Mouse (Mus musculus) Patski (cell line): ENCODE measurements around the gene Mpp1. TPM values are rescaled to one million over a fixed set of nuclear protein-coding genes. Genes with fewer than 3 reads are reported as not detected.

Experiments used
- ATAC-seq: fragments of 100-300 bp; one replicate; pipeline ENCODE4 v1.8.0; 2021
- CTCF ChIA-PET: fragments of 350-600 bp; sonication (Branson Sonifier 250); formaldehyde crosslinking; loops from one replicate; lab custom pipeline; 2022; ENCODE audit warnings: inconsistent platforms; lab: Charles Lee
- POLR2A ChIA-PET: fragments of 350-600 bp; sonication (Branson Sonifier 250); formaldehyde crosslinking; loops from one replicate; lab custom pipeline; 2022; ENCODE audit warnings: antibody characterized with exemption, inconsistent platforms; lab: Charles Lee
- DNase-seq: peaks from one replicate; pipeline ENCODE4 v3.0.0-alpha.2; 2011; ENCODE audit warnings: low read depth, low spot score
- H3K27me3 ChIP-seq: fragments of 371-371 bp; one replicate; pipeline ENCODE4 v1.5.1; 2021
- CTCF ChIP-seq: fragments of 100-300 bp; IDR thresholded peaks from one replicate; pipeline ENCODE4 v1.5.1; 2021
- in situ Hi-C: fragments of 300-500 bp; cut with MboI; formaldehyde crosslinking; loops from 3 replicates; pipeline ENCODE4 v1.11.1; 2018; ENCODE audit warnings: low pct_unique_long_range_greater_than_20kb, mixed read lengths
- polyA plus RNA-seq: library from polyadenylated mRNA; unstranded; gene quantifications from one replicate; pipeline ENCODE4 v1.2.3, GENCODE M21; 2021

Mpp1 gene
- polyA plus RNA-seq, 1 experiment from 2014 or later, result 118 TPM

- H3K27me3 ChIP-seq, result peaks cover 22% of the 10 kb centered on the region
- ATAC-seq (no peak), DNase-seq (no peak)
- CTCF ChIA-PET, result interaction anchor here (1.2 kb wide), 1 partner anchor 33 kb away, joined by 3 read pairs; the partner anchor contains the start of gene Dkc1
- in situ Hi-C loops, result no loop called here
- TF ChIP-seq CTCF, result no peak
- POLR2A ChIA-PET, result no interaction called here
Measured at GRCm38 (mm10) chrX:75128333-75128980, 2.4 kb downstream of the Mpp1 start.

GRCm38 (mm10) chrX:75126893-75127292 lies 3.9 kb downstream of the Mpp1 start:
- TF ChIP-seq CTCF, result no peak
- H3K27me3 ChIP-seq, result peaks cover 22% of the 10 kb centered on the region
- ChIA-PET POLR2A (no interaction called here), CTCF (interaction anchor here (1.2 kb wide), 2 partner anchors 10 to 31 kb away, joined by 3 read pairs; partner anchors contain the start of gene Dkc1)
- DNase-seq, result no peak
- ATAC-seq, result no peak
- in situ Hi-C loops, result no loop called here

GRCm38 (mm10) chrX:75125606-75126005 lies 5.2 kb downstream of the Mpp1 start:
- in situ Hi-C loops, result no loop called here
- DNase-seq (no peak), ATAC-seq (no peak)
- peaks cover 22% of the 10 kb centered on the region for H3K27me3 ChIP-seq
- ChIA-PET CTCF (interaction anchor here (0.7 kb wide), 1 partner anchor 14 kb away, joined by 3 read pairs; no protein-coding TSS in a partner anchor), POLR2A (interaction anchor here (0.6 kb wide), 1 partner anchor 121 kb away, joined by 3 read pairs; no protein-coding TSS in a partner anchor)
- TF ChIP-seq CTCF, result no peak

- POLR2A ChIA-PET, result no interaction called here
- H3K27me3 ChIP-seq, result peaks cover 33% of the 10 kb centered on the region
- in situ Hi-C loops, result loop anchor here (10.0 to 25.0 kb wide), 2 partner anchors 272 to 681 kb away; partner anchors contain the start of genes F8 and Fundc2
- CTCF ChIA-PET, result no interaction called here
- DNase-seq (no peak), ATAC-seq (no peak)
- TF ChIP-seq CTCF, result no peak
Measured at GRCm38 (mm10) chrX:75115550-75115949, 15.3 kb downstream of the Mpp1 start.

- in situ Hi-C loops, result loop anchor here (25.0 kb wide), 1 partner anchor 285 kb away; the partner anchor contains the start of genes F8 and Fundc2
- ChIA-PET POLR2A (no interaction called here), CTCF (no interaction called here)
- no peak for TF ChIP-seq CTCF
- ATAC-seq (no peak), DNase-seq (no peak)
- H3K27me3 ChIP-seq, result peaks cover 17% of the 10 kb centered on the region
Measured at GRCm38 (mm10) chrX:75102293-75102692, 28.5 kb downstream of the Mpp1 start.

- CTCF ChIA-PET, result no interaction called here
- ATAC-seq, result no peak
- in situ Hi-C loops, result no loop called here
Measured at GRCm38 (mm10) chrX:75098799-75099198, 32.0 kb downstream of the Mpp1 start.

GRCm38 (mm10) chrX:75096163-75096770 lies 34.5 kb downstream of the Mpp1 start:
- DNase-seq, result no peak
- TF ChIP-seq CTCF, result no peak
- peak; percentile 1 for ATAC-seq
- in situ Hi-C loops, result no loop called here
- H3K27me3 ChIP-seq, result peaks cover 14% of the 10 kb centered on the region
- POLR2A ChIA-PET, result no interaction called here
- CTCF ChIA-PET, result interaction anchor here (0.8 to 1.7 kb wide), 3 partner anchors 11 to 31 kb away, joined by 3 read pairs; partner anchors contain the start of gene Gab3

More at GRCm38 (mm10) chrX:75098799-75099198, 32.0 kb downstream of the Mpp1 start:
- DNase-seq, result no peak
- POLR2A ChIA-PET, result no interaction called here
- H3K27me3 ChIP-seq, result peaks cover 14% of the 10 kb centered on the region
- no peak for TF ChIP-seq CTCF

GRCm38 (mm10) chrX:75095369-75096162 lies 35.2 kb downstream of the Mpp1 start, which contains the start of gene Dkc1:
Gene Dkc1 (plus strand): TSS chrX:75095854.
- peak; percentile 61 for DNase-seq
- no peak for TF ChIP-seq CTCF
- ChIA-PET POLR2A (interaction anchor here (0.9 kb wide), 1 partner anchor 12 kb away, joined by 3 read pairs; no protein-coding TSS in a partner anchor), CTCF (interaction anchor here (0.8 to 1.7 kb wide), 3 partner anchors 10 to 32 kb away, joined by 3 read pairs; partner anchors contain the start of gene Gab3)
- peaks cover 14% of the 10 kb centered on the region for H3K27me3 ChIP-seq
- ATAC-seq, result peak; percentile 98
- in situ Hi-C loops, result no loop called here

GRCm38 (mm10) chrX:75085654-75086053 lies 45.2 kb downstream of the Mpp1 start:
- ATAC-seq (no peak), DNase-seq (no peak)
- ChIA-PET CTCF (interaction anchor here (0.8 kb wide), 2 partner anchors 9 to 10 kb away, joined by 3 to 4 read pairs; partner anchors contain the start of gene Dkc1), POLR2A (no interaction called here)
- TF ChIP-seq CTCF, result peak; percentile 25
- peaks cover 49% of the 10 kb centered on the region for H3K27me3 ChIP-seq
- in situ Hi-C loops, result no loop called here
